Mouse (Mus musculus) CH12.LX (cell line): Measurements from ENCODE around the gene Mid1. TPM values are rescaled to one million over a fixed set of nuclear protein-coding genes. Genes with fewer than 3 reads are reported as not detected.

ENCODE experiments used
- DNase-seq: peaks from one replicate; pipeline ENCODE4 v3.0.0-alpha.2; 2013; ENCODE audit errors: extremely low read depth
- H3K27ac ChIP-seq: 2 replicates; pipeline ENCODE4 v1.5.1; 2012; ENCODE audit warnings: low read depth, mild to moderate bottlenecking, control low read depth, moderate library complexity; ENCODE audit not compliant: insufficient read depth
- H3K27me3 ChIP-seq: replicated peaks from 2 replicates; pipeline ENCODE3; 2012; ENCODE audit warnings: inconsistent platforms
- H3K36me3 ChIP-seq, 2 experiments: replicated peaks in 1 of 2; 2 replicates each; pipeline versions ENCODE3 to v1.6.1; 2012; ENCODE audit warnings: inconsistent platforms in 1 of 2, low read length in 1 of 2, mild to moderate bottlenecking in 1 of 2, mixed read lengths in 1 of 2, moderate library complexity in 1 of 2; ENCODE audit not compliant: control insufficient read depth in 1 of 2, insufficient read depth in 1 of 2
- H3K4me1 ChIP-seq, 2 experiments: 2 replicates each; pipeline ENCODE4 v1.6.1; 2012; ENCODE audit warnings: inconsistent platforms in 1 of 2, moderate library complexity in 1 of 2; ENCODE audit not compliant: insufficient read depth in 2 of 2, control insufficient read depth in 1 of 2
- H3K4me2 ChIP-seq: 2 replicates; pipeline ENCODE4 v1.6.1; 2012; ENCODE audit warnings: low read depth, mild to moderate bottlenecking, control low read depth; ENCODE audit not compliant: poor library complexity, insufficient read depth, severe bottlenecking
- H3K4me3 ChIP-seq, 3 experiments: fragments of 150-350 bp in 1 of 3; sonication (generic) in 1 of 3; replicated peaks in 1 of 3; 2 replicates each; pipeline versions ENCODE3 to v1.5.1; 2011 to 2012; ENCODE audit warnings: low read depth in 2 of 3, low read length in 2 of 3, mild to moderate bottlenecking in 2 of 3, moderate library complexity in 2 of 3, control low read depth in 1 of 3, improper control_type of control experiment in 1 of 3, inconsistent platforms in 1 of 3, mixed read lengths in 1 of 3; ENCODE audit not compliant: poor library complexity in 1 of 3
- H3K79me2 ChIP-seq: replicated peaks from 2 replicates; pipeline ENCODE4 v1.6.1; 2012; ENCODE audit warnings: mild to moderate bottlenecking, moderate library complexity; ENCODE audit not compliant: control insufficient read depth, poor library complexity, insufficient read depth, severe bottlenecking; ENCODE audit errors: extremely low read depth
- H3K9ac ChIP-seq: 2 replicates; pipeline ENCODE4 v1.6.1; 2012; ENCODE audit warnings: low read depth, mild to moderate bottlenecking, control low read depth, moderate library complexity; ENCODE audit not compliant: insufficient read depth
- H3K9me3 ChIP-seq: replicated peaks from 2 replicates; pipeline ENCODE3; 2012; ENCODE audit warnings: low read length, inconsistent platforms, mixed read lengths
- E2F4 ChIP-seq: IDR thresholded peaks from 2 replicates; pipeline ENCODE4 v1.6.1; 2011; ENCODE audit warnings: low read depth, low read length, improper control_type of control experiment; ENCODE audit not compliant: insufficient replicate concordance
- ELF1 ChIP-seq: IDR thresholded peaks from 2 replicates; pipeline ENCODE4 v1.6.1; 2014; ENCODE audit warnings: low read depth, mild to moderate bottlenecking, inconsistent platforms, low read length, improper control_type of control experiment
- EP300 ChIP-seq: IDR thresholded peaks from 2 replicates; pipeline ENCODE4 v1.6.1; 2011; ENCODE audit warnings: low read length, improper control_type of control experiment
- ETS1 ChIP-seq: conservative IDR thresholded peaks from 2 replicates; pipeline ENCODE4 v1.6.1; 2012; ENCODE audit warnings: low read depth, mild to moderate bottlenecking, inconsistent platforms, low read length, improper control_type of control experiment, moderate library complexity
- GABPA ChIP-seq: IDR thresholded peaks from 2 replicates; pipeline ENCODE4 v1.6.1; 2012; ENCODE audit warnings: low read depth, low read length, improper control_type of control experiment, inconsistent platforms; ENCODE audit not compliant: insufficient replicate concordance
- HCFC1 ChIP-seq: IDR thresholded peaks from 2 replicates; pipeline ENCODE4 v1.6.1; 2012; ENCODE audit warnings: low read depth, mild to moderate bottlenecking, inconsistent platforms, low read length, improper control_type of control experiment
- IRF4 ChIP-seq: IDR thresholded peaks from 2 replicates; pipeline ENCODE4 v1.6.1; 2014; ENCODE audit warnings: low read depth, mild to moderate bottlenecking, inconsistent platforms, low read length, improper control_type of control experiment
- JUN ChIP-seq: IDR thresholded peaks from 2 replicates; pipeline ENCODE4 v1.6.1; 2011; ENCODE audit warnings: low read depth, mild to moderate bottlenecking, low read length, improper control_type of control experiment, moderate library complexity; ENCODE audit not compliant: insufficient read depth
- MAFK ChIP-seq: IDR thresholded peaks from 2 replicates; pipeline ENCODE4 v1.6.1; 2011; ENCODE audit warnings: low read length, improper control_type of control experiment; ENCODE audit not compliant: insufficient replicate concordance
- MAX ChIP-seq: IDR thresholded peaks from 2 replicates; pipeline ENCODE4 v1.6.1; 2011; ENCODE audit warnings: low read length, improper control_type of control experiment
- MEF2A ChIP-seq: IDR thresholded peaks from 2 replicates; pipeline ENCODE4 v1.6.1; 2014; ENCODE audit warnings: low read depth, mild to moderate bottlenecking, inconsistent platforms, low read length, improper control_type of control experiment, borderline replicate concordance
- MXI1 ChIP-seq: IDR thresholded peaks from 2 replicates; pipeline ENCODE4 v1.6.1; 2011; ENCODE audit warnings: mild to moderate bottlenecking, low read depth, low read length, improper control_type of control experiment
- NELFE ChIP-seq: IDR thresholded peaks from 2 replicates; pipeline ENCODE4 v1.6.1; 2011; ENCODE audit warnings: low read depth, low read length, improper control_type of control experiment
- POLR2A ChIP-seq: IDR thresholded peaks from 2 replicates; pipeline ENCODE4 v1.6.1; 2011; ENCODE audit warnings: low read depth, mild to moderate bottlenecking, improper control_type of control experiment, low read length
- POLR2AphosphoS2 ChIP-seq: IDR thresholded peaks from 2 replicates; pipeline ENCODE4 v1.6.1; 2011; ENCODE audit warnings: low read depth, low read length, improper control_type of control experiment
- RAD21 ChIP-seq: IDR thresholded peaks from 2 replicates; pipeline ENCODE4 v1.6.1; 2011; ENCODE audit warnings: low read depth, mild to moderate bottlenecking, low read length, improper control_type of control experiment, moderate library complexity
- SIN3A ChIP-seq: IDR thresholded peaks from 2 replicates; pipeline ENCODE4 v1.6.1; 2012; ENCODE audit warnings: low read length, improper control_type of control experiment, inconsistent platforms
- SMC3 ChIP-seq: IDR thresholded peaks from 2 replicates; pipeline ENCODE4 v1.6.1; 2011; ENCODE audit warnings: low read depth, low read length, improper control_type of control experiment
- TBP ChIP-seq: conservative IDR thresholded peaks from 2 replicates; pipeline ENCODE4 v1.6.1; 2011; ENCODE audit warnings: low read depth, low read length, improper control_type of control experiment
- TCF12 ChIP-seq: IDR thresholded peaks from 2 replicates; pipeline ENCODE4 v1.6.1; 2014; ENCODE audit warnings: low read depth, mild to moderate bottlenecking, inconsistent platforms, low read length, improper control_type of control experiment
- UBTF ChIP-seq: IDR thresholded peaks from 2 replicates; pipeline ENCODE4 v1.6.1; 2012; ENCODE audit warnings: low read depth, mild to moderate bottlenecking, inconsistent platforms, low read length, improper control_type of control experiment, moderate library complexity
- USF2 ChIP-seq: conservative IDR thresholded peaks from 2 replicates; pipeline ENCODE4 v1.6.1; 2011; ENCODE audit warnings: low read depth, low read length, improper control_type of control experiment
- ZKSCAN1 ChIP-seq: IDR thresholded peaks from 2 replicates; pipeline ENCODE4 v1.6.1; 2012; ENCODE audit warnings: low read depth, inconsistent platforms, low read length, improper control_type of control experiment, borderline replicate concordance
- ZNF384 ChIP-seq: IDR thresholded peaks from 2 replicates; pipeline ENCODE4 v1.6.1; 2012; ENCODE audit warnings: low read depth, low read length, improper control_type of control experiment, inconsistent platforms
- dilution Hi-C: fragments of 300-500 bp; cut with MboI; formaldehyde crosslinking; loops from 2 replicates; pipeline ENCODE4 v1.14.3; 2020; ENCODE audit warnings: low sequenced_read_pairs; ENCODE audit not compliant: extremely low pct_unique_long_range_greater_than_20kb, extremely low pct_ligation_motif_present
- in situ Hi-C: fragments of 300-500 bp; cut with MboI; formaldehyde crosslinking; loops from 3 replicates; pipeline ENCODE4 v1.14.3; 2019; ENCODE audit warnings: low sequenced_read_pairs, low pct_ligation_motif_present, low pct_unique_long_range_greater_than_20kb, mixed read lengths
- polyA plus RNA-seq: library from polyadenylated mRNA; unstranded; fragments of >175 nt; gene quantifications from 2 replicates; pipeline ENCODE4 v1.2.1, GENCODE M21; 2012; ENCODE audit warnings: low read depth; ENCODE audit not compliant: insufficient read length
- total RNA-seq, 2 experiments: library from RNA; depleted of rRNA; stranded (reverse); fragments of 300-350 nt in 1 of 2; fragments of >200 nt in 1 of 2; gene quantifications; 2 replicates each; pipeline ENCODE4 v1.2.3; 2012 to 2014

Gene Mid1
- total and polyA plus RNA-seq, 3 experiments, result 3.3 to 15.0 (median 6.2) TPM

- Histone ChIP-seq H3K4me1 (peaks cover 0 to 3% of the 10 kb centered on the region in 2 experiments; a peak in 1 of 4 replicates), H3K9ac (no peak overlapping the region), H3K4me2 (no peak overlapping the region), H3K27ac (no peak overlapping the region), H3K4me3 (no peak overlapping the region), H3K27me3 (no peaks in the 10 kb centered on the region), H3K79me2 (no peaks in the 10 kb centered on the region), H3K9me3 (no peaks in the 10 kb centered on the region), H3K36me3 (no peaks in the 10 kb centered on the region)
- dilution Hi-C loops, result no loop called here
- no peak for DNase-seq
- in situ Hi-C loops, result no loop called here
- TF ChIP-seq MEF2A, result no peak
- no peak for TF ChIP-seq ETS1
- no peak for TF ChIP-seq SIN3A
- TF ChIP-seq JUN, result no peak
- no peak for TF ChIP-seq USF2
- no peak for TF ChIP-seq UBTF
- TF ChIP-seq ELF1, result no peak
- TF ChIP-seq IRF4, result no peak
- TF ChIP-seq GABPA, result no peak
- TF ChIP-seq RAD21, result no peak
- TF ChIP-seq HCFC1, result no peak
- TF ChIP-seq ZNF384, result no peak
- TF ChIP-seq MXI1, result no peak
- no peak for TF ChIP-seq TCF12
- no peak for TF ChIP-seq E2F4
- no peak for TF ChIP-seq POLR2A
- no peak for TF ChIP-seq NELFE
Observed at GRCm38 (mm10) chrX:169863841-169864240, 178.8 kb downstream of the Mid1 start.

GRCm38 (mm10) chrX:169868223-169868622 lies 183.2 kb downstream of the Mid1 start:
- Histone ChIP-seq H3K4me2 (no peak overlapping the region), H3K4me3 (no peak overlapping the region), H3K79me2 (no peaks in the 10 kb centered on the region), H3K4me1 (peaks cover 0 to 3% of the 10 kb centered on the region in 2 experiments; a peak in 1 of 4 replicates), H3K9me3 (no peaks in the 10 kb centered on the region), H3K27me3 (no peaks in the 10 kb centered on the region), H3K36me3 (no peaks in the 10 kb centered on the region), H3K27ac (no peak overlapping the region), H3K9ac (no peak overlapping the region)
- no peak for DNase-seq
- TF ChIP-seq EP300 (no peak), SMC3 (no peak), MAX (no peak), IRF4 (no peak), HCFC1 (no peak), TBP (no peak), JUN (no peak), E2F4 (no peak), UBTF (no peak), MAFK (no peak), ETS1 (no peak), POLR2AphosphoS2 (no peak), ZKSCAN1 (no peak)
- dilution Hi-C loops, result no loop called here
- in situ Hi-C loops, result no loop called here
